Mouse (Mus musculus) cerebellum, adult 18-20 months (tissue): ENCODE results near the gene Zbtb42.

Source experiments
- DNase-seq, 2 experiments: peaks; one replicate each; pipeline ENCODE4 v3.0.0; 2021

Zbtb42 gene

GRCm38 (mm10) chr12:112693185-112694126, 14.8 kb downstream of the Zbtb42 start:
- DNase-seq = peak; percentile 91 to 98

DNA sequence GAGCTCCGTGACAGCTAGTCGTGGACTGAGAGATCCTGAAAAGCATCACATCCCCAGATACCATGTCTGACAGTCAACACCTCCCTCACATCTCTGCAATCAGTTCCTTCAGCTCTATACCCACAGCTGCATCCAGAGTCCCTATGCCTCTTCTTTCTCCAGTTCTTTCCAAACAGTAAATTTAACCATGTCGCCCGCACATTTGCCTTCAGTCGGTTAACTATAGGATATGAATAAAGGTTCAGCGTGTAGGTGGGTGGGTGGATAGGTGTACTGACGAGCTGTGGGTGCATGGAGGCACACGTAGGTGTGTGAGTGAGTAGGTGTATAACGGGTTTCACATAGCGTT, 15.5 kb downstream of the Zbtb42 start:
- no peak for DNase-seq

DNA sequence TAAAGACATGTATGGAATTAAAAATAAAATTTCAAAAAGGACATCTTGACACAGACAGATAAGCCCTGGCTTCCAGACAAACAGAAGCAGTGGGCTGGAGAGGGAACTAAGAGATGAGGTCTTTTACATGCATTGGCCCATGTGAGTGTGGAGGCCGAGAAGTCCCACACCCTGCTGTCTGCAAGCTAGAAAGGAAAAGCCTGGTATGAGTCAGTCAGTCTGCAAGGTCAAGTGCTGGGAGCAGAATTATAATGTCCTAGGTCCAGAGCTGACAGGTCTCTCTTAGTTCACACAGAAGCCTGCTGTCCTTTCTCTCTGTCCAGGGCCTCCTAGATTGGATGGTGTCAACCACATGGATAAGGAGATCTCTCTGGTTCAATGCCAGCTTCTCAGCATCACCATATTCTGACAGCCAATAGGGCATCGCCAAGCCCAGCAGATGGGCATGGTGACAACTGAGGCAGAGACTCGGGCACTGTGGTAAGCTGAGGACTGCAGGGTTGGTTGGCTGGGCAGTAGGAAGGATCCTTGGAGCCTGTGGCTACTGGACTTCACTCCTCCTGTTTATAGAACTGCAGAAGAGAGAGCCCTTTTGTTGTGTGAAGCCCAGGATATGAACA, 18.3 kb downstream of the Zbtb42 start:
- no peak for DNase-seq

DNA sequence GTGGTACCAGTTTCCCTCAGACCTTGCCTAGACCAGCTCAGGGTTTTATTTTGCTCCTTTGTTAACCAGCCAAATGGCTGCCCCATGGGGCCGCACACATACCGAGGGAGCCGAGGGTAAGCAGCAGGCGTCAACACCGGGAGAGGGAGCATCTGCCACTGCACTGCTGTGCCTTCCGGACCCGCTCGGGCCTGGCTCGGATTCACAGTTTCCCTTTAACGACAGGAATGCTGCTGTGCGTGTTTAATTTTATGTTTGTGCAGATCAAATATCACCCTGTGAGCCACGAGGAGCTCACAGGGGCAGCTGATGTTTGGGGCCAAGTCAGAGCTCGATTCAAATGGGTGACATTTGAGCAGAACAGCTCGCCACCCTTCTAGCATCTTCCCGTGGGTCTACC, 21.9 kb downstream of the Zbtb42 start:
- DNase-seq = no peak

DNA sequence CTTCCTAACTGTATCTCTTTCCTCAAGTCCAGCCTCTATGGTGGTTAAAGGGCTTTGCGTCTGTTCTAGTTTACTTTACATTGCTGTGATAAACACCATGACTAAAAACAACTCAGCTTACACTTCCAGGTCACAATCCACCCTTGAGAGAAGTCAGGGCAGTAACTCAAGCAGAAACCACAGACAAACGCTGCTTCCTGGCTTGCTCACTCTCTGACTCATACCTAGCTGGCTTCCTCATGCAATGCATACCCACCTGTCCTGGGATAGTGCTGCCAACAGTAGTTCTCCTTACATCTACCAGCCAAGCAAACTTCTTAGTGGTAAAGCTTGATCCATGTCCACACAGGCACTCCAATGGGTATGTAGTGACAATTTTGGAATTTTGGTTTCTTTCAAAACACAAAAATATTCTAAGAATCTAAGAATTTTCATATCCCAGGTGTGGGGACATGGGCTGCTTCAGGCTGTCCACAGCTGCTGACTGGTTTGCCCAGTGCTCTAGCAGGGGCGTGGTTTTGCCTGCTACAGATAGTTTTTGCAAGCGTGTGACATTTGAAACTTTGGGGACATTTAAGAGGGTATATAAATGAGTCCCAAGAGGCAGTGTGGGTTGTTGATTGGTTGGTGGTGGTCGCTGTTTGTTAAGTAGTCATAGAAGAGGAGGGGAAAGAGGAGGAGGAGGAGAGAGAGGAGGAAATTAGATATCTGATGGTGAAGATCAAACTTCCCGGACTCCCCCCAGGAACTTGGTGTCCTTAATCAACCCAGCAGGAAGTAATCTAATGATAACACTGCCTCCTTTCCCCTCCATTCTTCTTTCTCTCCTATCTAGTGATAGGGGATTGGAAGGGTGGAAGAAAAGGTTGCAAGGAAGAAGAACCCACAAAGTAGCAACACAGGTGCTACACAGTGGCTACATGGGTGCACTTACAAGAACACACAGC, 24.0 kb downstream of the Zbtb42 start:
- DNase-seq = peak in 1 of 2 experiments; percentile 39

GRCm38 (mm10) chr12:112706704-112707572, 28.3 kb downstream of the Zbtb42 start:
- peak; percentile 89 to 94 for DNase-seq

GRCm38 (mm10) chr12:112707573-112707869, 28.9 kb downstream of the Zbtb42 start:
- DNase-seq = no peak

DNA sequence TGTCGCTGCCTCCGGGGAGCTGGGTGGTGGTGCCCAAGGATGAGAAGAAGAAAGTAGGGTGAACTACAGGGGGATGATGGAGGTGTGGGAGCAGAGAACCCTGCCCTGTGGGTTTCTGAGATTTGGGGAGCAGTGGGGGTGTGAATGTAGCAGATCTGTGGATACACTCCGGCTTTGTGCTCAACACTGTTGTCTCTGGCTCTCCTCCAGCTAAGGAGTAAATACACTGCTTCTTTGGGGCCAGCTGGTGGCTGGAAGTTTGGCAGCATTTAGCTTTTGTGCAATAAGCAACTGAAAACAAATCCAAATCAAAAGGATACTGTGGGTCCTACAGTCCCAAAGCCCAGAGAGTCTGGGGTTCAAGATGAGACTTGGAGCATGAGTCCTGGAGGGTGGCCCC, 35.4 kb downstream of the Zbtb42 start:
- DNase-seq = no peak

GRCm38 (mm10) chr12:112717140-112717539, 38.5 kb downstream of the Zbtb42 start:
- peak in 1 of 2 experiments; percentile 53 for DNase-seq

DNA sequence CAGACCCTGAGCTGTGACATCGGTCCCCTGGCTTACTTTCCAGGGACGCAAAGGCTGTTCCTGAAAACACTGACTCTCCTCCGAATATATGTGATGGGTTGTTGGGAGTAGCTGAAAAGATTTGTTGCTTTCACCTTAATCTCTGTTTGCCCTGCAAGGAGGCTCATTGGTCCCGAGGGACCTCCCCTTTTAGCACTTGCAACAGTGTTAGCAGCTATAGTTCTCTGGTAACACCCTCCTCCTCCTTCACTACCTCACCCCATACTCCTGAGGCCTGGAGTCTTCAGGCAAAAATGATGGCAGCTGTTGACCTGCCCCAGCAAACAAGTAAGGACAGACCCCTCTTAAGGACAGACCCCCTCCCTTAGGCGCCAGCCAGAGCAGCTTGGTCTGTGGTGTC, 40.4 kb downstream of the Zbtb42 start:
- DNase-seq = no peak

- DNase-seq = no peak
Measured at GRCm38 (mm10) chr12:112720216-112720615, 41.6 kb downstream of the Zbtb42 start, which contains the start of gene Cep170b. Gene Cep170b, plus strand, starts transcription at chr12:112720455.

DNA sequence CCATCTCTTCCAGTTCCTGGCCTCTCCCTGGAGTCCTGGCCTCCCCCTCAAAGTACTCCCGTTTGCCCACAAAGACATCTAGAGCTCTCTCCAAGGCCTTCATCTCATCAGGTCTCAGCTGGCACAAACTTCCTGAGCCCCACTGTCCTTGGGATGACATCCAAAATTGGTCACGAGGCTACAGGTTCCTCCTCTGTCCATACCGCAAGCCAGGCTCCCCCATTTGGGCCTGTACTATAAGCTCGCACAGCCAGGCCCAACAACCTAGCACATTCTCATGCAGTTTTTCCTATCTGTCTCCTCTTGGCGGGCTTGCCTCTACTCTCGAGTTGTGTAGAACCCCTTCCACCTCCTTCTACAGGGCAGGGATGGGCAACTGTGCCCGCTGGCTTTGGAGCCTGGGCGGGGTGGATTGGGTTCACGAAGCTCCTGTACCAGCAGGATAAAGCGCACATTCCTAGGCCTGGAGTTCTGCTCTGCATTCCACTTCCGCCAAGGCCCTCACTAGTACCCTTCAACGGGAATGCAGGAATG, 42.3 kb downstream of the Zbtb42 start:
- no peak for DNase-seq

GRCm38 (mm10) chr12:112721424-112722239, 43.0 kb downstream of the Zbtb42 start:
- DNase-seq = peak; percentile 74 to 85

- peak; percentile 78 to 81 for DNase-seq
Measured at GRCm38 (mm10) chr12:112722240-112723027, 43.8 kb downstream of the Zbtb42 start.

DNA sequence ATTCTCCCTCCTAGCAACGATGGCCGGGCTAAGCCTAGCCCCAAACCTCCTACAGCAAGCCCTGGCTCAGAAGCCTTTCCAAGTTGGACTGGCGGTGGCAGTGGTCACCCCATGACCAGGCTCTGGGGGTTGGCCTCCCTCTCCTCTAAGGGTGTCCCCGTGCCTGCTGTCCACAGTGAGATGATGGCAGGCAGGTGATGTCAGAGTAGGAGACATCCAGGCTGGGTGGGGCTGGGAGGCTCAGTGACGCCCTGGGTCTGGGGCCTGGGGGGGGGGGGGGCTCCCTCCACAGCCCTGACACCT, 44.4 kb downstream of the Zbtb42 start:
- DNase-seq = peak in 1 of 2 experiments; percentile 43

- DNase-seq = peak in 1 of 2 experiments; percentile 33
Measured at GRCm38 (mm10) chr12:112723445-112723844, 44.8 kb downstream of the Zbtb42 start.

DNA sequence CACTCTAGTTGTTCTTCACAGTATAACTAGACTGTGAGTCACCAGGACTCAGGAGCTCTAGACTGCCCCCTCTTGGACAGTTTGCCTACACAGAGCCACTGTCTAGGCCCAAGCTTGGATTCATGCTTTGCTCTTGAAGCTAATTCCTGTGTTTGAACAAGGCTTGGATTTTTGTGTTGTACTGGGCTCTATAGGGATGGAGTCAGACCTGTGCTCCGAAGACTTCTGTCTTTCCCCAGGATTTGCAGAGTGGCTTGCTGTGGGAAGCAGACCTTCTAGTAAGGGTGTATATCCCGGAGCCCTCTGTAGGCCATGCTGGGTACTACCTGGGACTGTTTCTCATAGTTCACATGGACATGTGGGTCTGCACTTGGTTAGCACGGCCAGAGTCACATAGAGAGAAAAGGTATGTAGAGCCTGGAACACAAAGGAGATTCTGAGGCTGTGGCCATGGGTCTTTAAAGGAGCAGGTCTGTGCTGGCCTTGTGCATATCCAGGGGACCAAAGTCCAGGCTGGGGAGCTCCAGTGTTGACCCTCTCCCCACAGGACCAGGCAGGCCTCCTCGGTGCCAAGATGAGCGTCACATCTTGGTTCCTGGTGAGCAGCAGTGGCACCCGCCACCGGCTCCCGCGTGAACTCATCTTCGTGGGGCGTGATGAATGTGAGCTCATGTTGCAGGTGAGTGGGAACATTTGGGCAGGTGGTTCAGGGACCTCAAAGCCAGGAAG, 45.6 kb downstream of the Zbtb42 start:
- peak; percentile 84 to 88 for DNase-seq

DNA sequence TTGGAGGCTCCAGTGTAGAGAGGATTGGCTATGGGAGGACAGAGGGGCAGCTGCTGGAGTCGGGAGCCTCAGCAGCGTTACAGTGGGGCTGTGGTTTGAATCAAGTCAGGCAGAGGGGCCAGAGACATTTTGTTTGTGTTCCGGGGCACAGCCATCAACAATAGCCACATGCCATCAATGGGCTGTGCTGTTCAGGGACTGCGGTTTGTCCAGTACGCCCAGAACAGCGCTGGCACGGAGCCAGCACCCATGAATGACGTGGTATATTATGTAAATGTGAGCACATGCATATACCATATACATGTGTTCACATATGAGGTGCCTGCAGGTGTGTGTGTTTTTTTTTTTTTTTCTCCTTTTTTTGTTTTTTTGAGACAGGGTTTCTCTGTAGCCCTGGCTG, 49.2 kb downstream of the Zbtb42 start:
- peak in 1 of 2 experiments; percentile 39 for DNase-seq

GRCm38 (mm10) chr12:112730808-112731207, 52.2 kb downstream of the Zbtb42 start:
- no peak for DNase-seq
